Mouse (Mus musculus): ENCODE data around the gene Olfr888.

The Olfr888 gene

DNA sequence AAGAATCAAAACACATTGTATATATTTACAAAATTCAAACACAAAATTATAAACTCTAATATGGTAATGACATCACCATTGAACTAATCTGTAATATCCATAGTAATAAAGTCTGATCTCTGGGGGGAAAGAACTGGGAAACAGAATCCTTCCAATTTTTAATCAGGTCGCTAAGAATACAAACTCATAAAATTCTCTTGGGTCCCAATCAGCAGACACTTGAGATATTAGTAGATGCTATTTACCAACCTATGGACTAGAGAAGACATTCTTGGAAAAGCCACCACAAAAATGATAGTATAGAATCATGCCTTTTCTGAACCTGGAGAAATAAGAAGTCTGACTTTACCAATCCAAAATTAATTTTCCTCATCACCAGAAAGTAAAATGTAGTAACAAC, at the start of gene Olfr888:
Olfr888 (plus strand) TSS at position 301 of the 400 bp plus-strand sequence.
- no peak for DNase-seq (ENCODE audit: low spot score in 2 of 2)

DNA sequence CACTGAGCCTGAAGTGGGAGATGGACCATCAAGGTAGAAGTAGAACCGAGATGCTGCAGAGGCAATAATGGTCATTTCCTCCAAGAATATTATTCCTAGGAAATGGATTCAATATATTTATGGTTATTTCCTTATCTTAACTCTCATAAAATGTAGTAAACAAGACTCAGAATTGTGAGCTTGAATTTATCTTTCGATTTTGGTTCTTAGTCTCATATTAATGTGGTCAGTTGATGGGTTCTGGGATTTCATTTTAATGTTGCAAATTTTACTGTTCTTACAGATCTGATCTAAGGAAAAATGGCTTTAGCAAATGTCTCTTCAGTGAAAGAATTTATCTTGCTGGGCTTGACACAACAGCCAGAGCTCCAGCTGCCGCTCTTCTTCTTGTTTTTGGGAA, 46.9 kb upstream of the Olfr888 start, which contains the start of gene Olfr885:
Olfr885 (plus strand) TSS at position 301 of the 400 bp plus-strand sequence.
- DNase-seq (ENCODE audit: low spot score in 2 of 2) = no peak

DNA sequence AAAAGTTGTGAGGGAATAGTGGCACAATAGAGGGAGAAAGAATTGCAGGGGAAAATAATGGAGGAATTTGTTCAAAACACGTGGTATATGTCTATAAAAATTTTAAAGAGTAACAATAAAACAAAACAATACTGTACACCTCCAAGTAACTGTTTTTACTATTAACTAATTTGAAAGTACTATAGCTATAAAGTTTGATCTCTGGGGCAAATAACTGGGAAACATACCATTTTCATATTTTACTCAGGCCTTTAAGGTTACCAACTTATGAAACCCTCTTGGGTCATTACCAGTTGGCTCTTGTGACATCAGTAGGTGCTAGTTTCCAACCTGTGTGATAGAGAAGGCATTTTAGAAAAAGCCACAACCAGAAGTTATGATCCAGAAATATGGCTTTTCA, 24.2 kb upstream of the Olfr888 start, which contains the start of gene Olfr887:
Olfr887 (plus strand) TSS at position 301 of the 400 bp plus-strand sequence.
- DNase-seq (ENCODE audit: low spot score in 2 of 2) = no peak

DNA sequence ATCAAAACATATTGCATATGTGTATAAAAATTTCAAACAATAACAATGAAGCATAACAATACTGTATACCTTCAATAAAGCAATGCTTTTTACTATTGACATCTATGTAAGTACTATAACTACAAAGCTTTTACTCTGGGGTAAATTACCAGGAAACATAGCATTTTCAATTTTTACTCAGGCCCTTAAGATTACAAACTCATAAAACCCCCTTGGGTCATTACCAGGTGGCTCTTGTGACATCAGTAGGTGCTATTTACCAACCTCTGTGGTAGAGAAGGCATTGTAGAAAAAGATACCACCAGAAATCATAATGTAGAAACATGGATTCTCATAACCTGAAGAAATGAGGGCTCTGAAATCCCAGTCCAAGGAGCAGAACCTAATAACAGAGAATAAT, 7.0 kb downstream of the Olfr888 start, which contains the start of gene Olfr889:
Olfr889 (plus strand) TSS at position 301 of the 400 bp plus-strand sequence.
- DNase-seq (ENCODE audit: low spot score in 2 of 2) = no peak

DNA sequence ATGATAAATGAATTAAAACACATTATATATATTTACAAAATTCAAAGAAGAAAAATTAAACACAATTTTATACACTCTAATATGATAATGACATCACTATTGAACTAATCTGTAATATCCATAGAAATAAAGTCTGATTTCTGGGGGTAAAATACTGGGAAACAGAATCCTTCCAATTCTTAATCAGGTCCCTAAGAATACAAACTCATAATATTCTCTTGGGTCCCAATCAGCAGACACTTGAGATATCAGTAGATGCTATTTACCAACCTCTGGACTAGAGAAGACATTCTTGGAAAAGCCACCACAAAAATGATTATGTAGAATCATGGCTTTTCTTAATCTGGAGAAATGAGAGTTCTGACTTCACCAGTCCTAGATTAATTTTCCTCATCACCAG, 34.3 kb downstream of the Olfr888 start, which contains the start of gene Olfr890:
Olfr890 (plus strand) TSS at position 301 of the 400 bp plus-strand sequence.
- no peak for DNase-seq (ENCODE audit: low spot score in 2 of 2)

Data from left cerebral cortex, adult 9 months (tissue).